Mouse (Mus musculus) embryonic facial prominence, embryonic 14.5 days (tissue): Measurements from ENCODE around the gene Btbd2. TPM values are rescaled to one million over a fixed set of nuclear protein-coding genes. Genes with fewer than 3 reads are reported as not detected.

Experiments
- ATAC-seq: fragments of 200-750 bp; cut with Nextera tagmentation; 2 replicates; pipeline ENCODE4 v1.8.0; 2017; ENCODE audit warnings: low read depth, moderate number of reproducible peaks, moderate TSS enrichment
- DNase-seq: peaks from one replicate; pipeline ENCODE4 v3.0.0-alpha.2; 2015; ENCODE audit warnings: low spot score
- H3K27ac ChIP-seq: fragments of 300-500 bp; sonication (generic); replicated peaks from 2 replicates; pipeline ENCODE4 v1.5.1; 2014; ENCODE audit warnings: low read depth, mild to moderate bottlenecking, low read length, moderate library complexity
- H3K27me3 ChIP-seq: fragments of 300-500 bp; sonication (generic); replicated peaks from 2 replicates; pipeline ENCODE4 v1.6.1; 2014; ENCODE audit warnings: low read length; ENCODE audit not compliant: control insufficient read depth, insufficient read depth
- H3K36me3 ChIP-seq: fragments of 300-500 bp; sonication (generic); 2 replicates; pipeline ENCODE4 v1.6.1; 2014; ENCODE audit warnings: low read length, mixed read lengths; ENCODE audit not compliant: control insufficient read depth, insufficient read depth
- H3K4me1 ChIP-seq: fragments of 300-500 bp; sonication (generic); 2 replicates; pipeline ENCODE4 v1.6.1; 2014; ENCODE audit warnings: antibody characterized with exemption, low read length; ENCODE audit not compliant: control insufficient read depth, insufficient read depth
- H3K4me2 ChIP-seq: fragments of 300-500 bp; sonication (generic); 2 replicates; pipeline ENCODE4 v1.6.1; 2014; ENCODE audit warnings: low read depth, mild to moderate bottlenecking, low read length, moderate library complexity, mixed read lengths
- H3K4me3 ChIP-seq: fragments of 300-500 bp; sonication (generic); 2 replicates; pipeline ENCODE4 v1.5.1; 2014; ENCODE audit warnings: low read depth, mild to moderate bottlenecking, low read length
- H3K9ac ChIP-seq: fragments of 300-500 bp; sonication (generic); 2 replicates; pipeline ENCODE4 v1.6.1; 2014; ENCODE audit warnings: low read depth, mild to moderate bottlenecking, low read length, moderate library complexity, mixed read lengths
- H3K9me3 ChIP-seq: fragments of 300-500 bp; sonication (generic); 2 replicates; pipeline ENCODE4 v1.6.1; 2016; ENCODE audit warnings: low read length; ENCODE audit not compliant: control insufficient read depth
- WGBS: fragments of 180-500 bp; shearing (Covaris S2); extraction: QIAGEN DNeasy Blood & Tissue Kit; methylation state at CpG from one replicate; pipeline ENCODE4 v1.1.7; 2014; 5-methylcytosine and 5-hydroxymethylcytosine counted together
- polyA plus RNA-seq: library from polyadenylated mRNA; unstranded; fragments of >200 nt; fragmentation: Nextera tagmentation; extraction: Ambion mirVana; gene quantifications from 2 replicates; pipeline ENCODE4 v1.2.1, GENCODE M21; 2014

Btbd2 gene
- polyA plus RNA-seq, result 71.6 and 81.2 TPM in 2 replicates

- Histone ChIP-seq H3K4me3 (peak within 1 kb of the TSS; percentile 97), H3K27me3 (no peaks in the 10 kb centered on the region), H3K27ac (peak within 1 kb of the TSS; percentile 86), H3K9ac (peak within 1 kb of the TSS; percentile 97), H3K36me3 (0 out of 2 replicates have a peak, but pooled peaks cover 6% of the 10 kb centered on the region), H3K4me1 (peaks cover 14% of the 10 kb centered on the region), H3K9me3 (no peaks in the 10 kb centered on the region), H3K4me2 (peak within 1 kb of the TSS; percentile 91)
- ATAC-seq (peak; percentile 50), DNase-seq (peak; percentile 47)
- WGBS, result 14% methylated on average over 15 of the region's 15 CpGs
Measured at GRCm38 (mm10) chr10:80656863-80657623, at the start of gene Btbd2. Gene Btbd2, minus strand, starts transcription at chr10:80657071.

- Histone ChIP-seq H3K27me3 (no peaks in the 10 kb centered on the region), H3K9ac (no peak overlapping the region), H3K4me3 (no peak overlapping the region), H3K9me3 (no peaks in the 10 kb centered on the region), H3K27ac (no peak overlapping the region), H3K36me3 (peaks cover 44% of the 10 kb centered on the region), H3K4me1 (peaks cover 12% of the 10 kb centered on the region), H3K4me2 (no peak overlapping the region)
- ATAC-seq (no peak), DNase-seq (no peak)
- 68% methylated on average over 3 of the region's 3 CpGs for WGBS
Measured at GRCm38 (mm10) chr10:80705479-80705878, 48.6 kb upstream of the Btbd2 start.

DNA sequence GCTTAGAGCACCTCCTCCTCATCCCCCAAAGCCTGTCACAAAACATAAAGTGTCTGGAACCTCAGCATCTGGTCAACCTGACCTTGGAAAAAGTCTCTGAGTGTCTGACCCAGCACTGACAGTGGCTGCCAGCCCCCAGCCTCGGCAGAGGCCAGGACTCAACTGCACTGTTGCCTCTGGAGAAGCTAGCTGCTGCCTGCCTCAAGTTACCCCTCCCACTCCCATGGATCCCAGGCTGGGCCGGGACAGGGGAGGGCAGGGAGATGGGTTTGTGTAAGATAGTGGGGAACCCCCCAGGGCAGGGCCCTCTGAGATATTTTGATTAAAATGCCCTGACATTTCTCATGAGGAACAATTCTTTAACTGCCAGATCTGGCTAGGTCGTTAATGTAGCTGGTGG is 48.2 kb upstream of the Btbd2 start:
- Histone ChIP-seq H3K4me3 (no peak overlapping the region), H3K4me2 (no peak overlapping the region), H3K27ac (no peak overlapping the region), H3K4me1 (peaks cover 17% of the 10 kb centered on the region), H3K9ac (no peak overlapping the region), H3K36me3 (peaks cover 40% of the 10 kb centered on the region), H3K27me3 (no peaks in the 10 kb centered on the region), H3K9me3 (no peaks in the 10 kb centered on the region)
- WGBS, result 63% methylated on average over 3 of the region's 3 CpGs
- ATAC-seq (no peak), DNase-seq (no peak)

DNA sequence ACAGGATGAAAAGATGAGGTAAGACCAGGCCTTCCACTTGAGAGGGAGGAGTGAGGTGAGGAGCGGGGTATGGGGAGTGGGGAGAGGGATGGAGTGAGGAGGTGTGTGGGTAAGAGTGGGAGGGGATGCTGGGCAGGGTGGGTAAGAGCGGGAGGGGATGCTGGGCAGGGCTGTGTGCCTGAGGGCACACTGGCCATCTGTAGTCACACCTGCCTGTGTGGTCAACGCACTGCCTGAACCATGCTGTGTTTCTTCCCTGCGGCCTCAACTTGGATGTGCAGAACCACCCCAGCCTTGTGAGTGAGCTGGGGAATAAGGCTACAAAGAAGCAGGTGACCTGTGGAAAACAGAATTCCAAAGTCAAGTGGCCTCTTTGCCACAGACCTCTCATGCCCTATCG is 47.5 kb upstream of the Btbd2 start:
- 87% methylated on average over 5 of the region's 5 CpGs for WGBS
- DNase-seq (no peak), ATAC-seq (no peak)
- no peak overlapping the region for H3K9ac ChIP-seq
- peaks cover 34% of the 10 kb centered on the region for H3K36me3 ChIP-seq
- H3K27me3 ChIP-seq, result no peaks in the 10 kb centered on the region
- H3K9me3 ChIP-seq, result no peaks in the 10 kb centered on the region
- no peak overlapping the region for H3K27ac ChIP-seq
- peaks cover 20% of the 10 kb centered on the region for H3K4me1 ChIP-seq
- H3K4me3 ChIP-seq, result no peak overlapping the region
- H3K4me2 ChIP-seq, result no peak overlapping the region

- no peak for DNase-seq
- Histone ChIP-seq H3K27ac (no peak overlapping the region), H3K4me1 (peaks cover 20% of the 10 kb centered on the region), H3K4me3 (peak overlapping the region; percentile 67), H3K9ac (peak overlapping the region; percentile 63), H3K36me3 (peaks cover 26% of the 10 kb centered on the region), H3K27me3 (no peaks in the 10 kb centered on the region), H3K9me3 (no peaks in the 10 kb centered on the region), H3K4me2 (peak overlapping the region; percentile 71)
- no peak for ATAC-seq
- WGBS, result 76% methylated on average over 5 of the region's 5 CpGs
Measured at GRCm38 (mm10) chr10:80703643-80704042, 46.8 kb upstream of the Btbd2 start.

- Histone ChIP-seq H3K4me1 (peaks cover 20% of the 10 kb centered on the region), H3K4me3 (peak overlapping the region; percentile 67), H3K9ac (peak overlapping the region; percentile 63), H3K27me3 (no peaks in the 10 kb centered on the region), H3K4me2 (peak overlapping the region; percentile 71), H3K9me3 (no peaks in the 10 kb centered on the region), H3K36me3 (peaks cover 22% of the 10 kb centered on the region), H3K27ac (peak overlapping the region; percentile 78)
- DNase-seq, result peak; percentile 97
- ATAC-seq, result peak; percentile 91
- 1% methylated on average over 36 of the region's 47 CpGs for WGBS
Measured at GRCm38 (mm10) chr10:80702536-80703390, 45.9 kb upstream of the Btbd2 start.

- under 1% methylated on average over 56 of the region's 59 CpGs for WGBS
- Histone ChIP-seq H3K4me2 (peak within 1 kb of the TSS; percentile 71), H3K27me3 (no peaks in the 10 kb centered on the region), H3K27ac (peak within 1 kb of the TSS; percentile 78), H3K4me3 (peak within 1 kb of the TSS; percentile 67), H3K36me3 (peaks cover 16% of the 10 kb centered on the region), H3K4me1 (peaks cover 20% of the 10 kb centered on the region), H3K9ac (peak within 1 kb of the TSS; percentile 71), H3K9me3 (no peaks in the 10 kb centered on the region)
- ATAC-seq (peak; percentile 97), DNase-seq (peak; percentile 100)
Measured at GRCm38 (mm10) chr10:80701721-80702535, 45.1 kb upstream of the Btbd2 start, which contains the start of the genes Mob3a and Izumo4. Gene Mob3a, minus strand, starts transcription at chr10:80701977. Gene Izumo4, plus strand, starts transcription at chr10:80702184.

DNA sequence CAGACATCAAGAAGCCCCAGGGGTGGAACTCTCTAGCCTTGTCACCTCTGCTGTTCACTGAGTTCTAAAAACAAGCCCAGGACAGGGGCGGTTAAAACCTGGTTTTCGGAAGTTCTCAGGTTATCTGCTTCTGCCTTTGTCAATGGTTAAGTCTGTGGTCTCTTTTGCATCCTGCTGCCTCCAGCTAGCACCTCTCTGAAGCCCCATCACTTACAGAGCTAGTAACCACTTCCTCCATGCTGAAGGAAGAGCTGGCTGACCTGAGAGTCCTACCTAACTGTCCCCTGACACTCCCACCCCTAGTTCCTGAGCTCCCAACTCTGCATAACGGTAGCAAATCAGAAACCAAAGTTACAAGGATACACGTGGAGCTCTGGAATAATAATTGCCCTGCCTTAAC is 43.9 kb upstream of the Btbd2 start:
- 39% methylated on average over 4 of the region's 4 CpGs for WGBS
- no peak for ATAC-seq
- Histone ChIP-seq H3K27ac (peak overlapping the region; percentile 78; the same call in 1 of the 2 replicates), H3K9me3 (no peaks in the 10 kb centered on the region), H3K27me3 (no peaks in the 10 kb centered on the region), H3K36me3 (peaks cover 7% of the 10 kb centered on the region; the same call in 1 of the 2 replicates), H3K4me3 (peak overlapping the region; percentile 67), H3K4me1 (peaks cover 20% of the 10 kb centered on the region), H3K4me2 (peak overlapping the region; percentile 71), H3K9ac (peak overlapping the region; percentile 71)
- DNase-seq, result no peak
